Mouse (Mus musculus) left cerebral cortex, adult 11 months (tissue): ENCODE measurements around the gene Trim62.
"Not testable (repeated sequence)": the region's sequence is repeated elsewhere in the genome, so short reads cannot be mapped to it uniquely, and the experiment has no call there.

Experiments
- DNase-seq: peaks from one replicate; pipeline ENCODE4 v3.0.0; 2022; ENCODE audit warnings: low spot score

The Trim62 gene

DNA sequence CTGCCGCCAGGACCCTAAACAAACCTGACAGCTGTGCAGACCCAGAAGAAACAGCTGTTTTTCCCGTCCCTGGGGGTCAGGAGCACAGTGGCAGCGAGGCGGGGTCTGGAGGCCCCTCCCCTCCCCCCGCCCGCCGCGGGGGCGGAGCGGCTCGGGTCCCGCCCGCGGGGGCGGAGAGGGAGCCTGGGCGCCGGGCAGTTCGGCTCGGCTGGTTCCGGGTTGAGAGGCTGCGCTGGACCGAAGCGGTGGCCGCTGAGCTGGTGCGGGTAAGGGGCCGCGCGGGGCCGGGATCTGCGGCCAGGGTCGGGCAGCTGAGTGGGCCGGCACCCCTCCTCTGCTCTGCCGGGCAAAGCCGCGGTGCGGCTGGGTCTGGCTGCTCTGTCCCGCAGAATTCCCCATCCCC, at the start of gene Trim62:
TSS of gene Trim62 (plus strand) at position 202 of the 403 bp plus-strand sequence.
- no peak for DNase-seq

- no peak for DNase-seq
Measured at GRCm38 (mm10) chr4:128838202-128838601, 45.2 kb upstream of the Trim62 start.

DNA sequence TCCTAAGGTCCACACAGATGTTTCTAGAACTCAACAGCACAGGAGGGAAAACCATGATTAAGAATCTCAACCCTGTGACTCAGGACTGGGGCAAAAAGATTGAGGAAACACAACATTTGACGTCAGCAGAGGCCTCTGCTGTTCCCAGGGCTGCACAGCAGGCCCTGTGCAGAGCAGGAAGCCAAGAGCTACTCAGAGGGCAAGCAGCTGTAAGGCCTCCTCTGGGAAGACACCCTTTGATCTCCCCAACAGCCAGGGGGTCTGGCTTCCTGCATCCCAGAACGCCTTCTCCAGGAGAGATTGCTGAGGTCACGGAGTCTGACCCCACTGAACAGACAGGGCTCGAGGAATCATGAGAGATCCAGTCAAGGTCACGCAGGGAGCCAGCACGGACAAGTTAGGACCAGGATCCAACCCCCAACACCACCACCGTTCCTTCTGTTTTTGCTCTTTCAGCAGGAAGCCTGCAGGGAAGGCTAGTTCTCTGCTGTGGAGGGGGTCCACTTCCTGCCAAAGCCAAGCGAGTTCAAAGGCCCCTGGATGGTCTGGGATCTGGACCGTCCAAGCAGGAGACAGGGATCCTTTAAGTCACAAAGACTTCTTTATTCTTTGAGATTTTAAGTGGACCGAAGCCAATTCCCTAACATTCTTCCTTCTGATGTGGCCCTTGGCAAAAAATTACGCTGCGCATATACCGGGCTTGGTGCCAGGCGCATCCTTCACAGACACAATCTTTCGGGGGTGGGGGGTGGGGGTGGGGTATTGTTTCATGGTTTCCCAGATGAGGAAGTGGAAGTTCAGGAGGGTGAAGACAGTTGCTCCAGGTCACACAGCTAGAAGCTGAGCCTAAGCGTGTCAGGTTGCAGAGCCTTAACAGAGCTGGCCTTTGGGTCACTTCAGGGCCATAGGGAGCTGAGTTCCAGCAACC, 43.3 kb upstream of the Trim62 start:
- no peak for DNase-seq

GRCm38 (mm10) chr4:128841259-128841658, 42.1 kb upstream of the Trim62 start:
- DNase-seq: no peak

- no peak for DNase-seq
Measured at GRCm38 (mm10) chr4:128844566-128844965, 38.8 kb upstream of the Trim62 start.

DNA sequence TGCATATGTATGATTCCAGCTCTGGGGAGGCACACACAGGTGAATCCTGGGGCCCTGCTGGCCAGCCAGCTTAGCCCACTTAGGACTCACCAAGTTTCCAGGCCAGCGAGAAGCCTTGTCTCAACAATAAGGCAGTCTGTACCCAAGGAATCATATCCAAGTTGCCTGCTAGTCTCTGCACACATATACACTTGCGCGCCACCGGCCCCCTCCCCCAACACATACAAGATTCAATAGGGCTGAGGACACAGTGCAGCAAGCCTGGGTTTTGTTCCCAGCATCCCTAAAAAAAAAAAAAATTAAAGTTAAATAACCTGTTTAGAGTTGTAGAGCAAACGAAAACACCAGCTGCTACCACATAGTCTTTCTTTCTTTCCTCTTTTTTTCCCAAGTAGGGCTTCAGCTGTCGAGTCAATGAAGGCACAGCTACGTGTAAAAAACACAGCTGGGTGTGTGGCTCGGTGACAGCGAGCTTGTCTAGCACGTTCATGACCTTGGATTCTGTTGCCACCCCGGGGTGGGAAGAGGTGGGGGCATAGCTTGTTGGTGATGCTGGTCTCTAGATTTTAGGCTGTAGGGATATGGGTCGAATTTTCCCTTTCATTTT, 37.9 kb upstream of the Trim62 start:
- no peak for DNase-seq

- DNase-seq: no peak
Measured at GRCm38 (mm10) chr4:128848961-128849360, 34.4 kb upstream of the Trim62 start.

- DNase-seq: no peak
Measured at GRCm38 (mm10) chr4:128849686-128850085, 33.7 kb upstream of the Trim62 start.

GRCm38 (mm10) chr4:128852266-128852887, 31.0 kb upstream of the Trim62 start:
- no peak for DNase-seq

- DNase-seq: no peak
Measured at GRCm38 (mm10) chr4:128853117-128853516, 30.3 kb upstream of the Trim62 start.

GRCm38 (mm10) chr4:128855613-128856040, 27.8 kb upstream of the Trim62 start:
- DNase-seq: no peak

- no peak for DNase-seq
Measured at GRCm38 (mm10) chr4:128857212-128857611, 26.2 kb upstream of the Trim62 start.

DNA sequence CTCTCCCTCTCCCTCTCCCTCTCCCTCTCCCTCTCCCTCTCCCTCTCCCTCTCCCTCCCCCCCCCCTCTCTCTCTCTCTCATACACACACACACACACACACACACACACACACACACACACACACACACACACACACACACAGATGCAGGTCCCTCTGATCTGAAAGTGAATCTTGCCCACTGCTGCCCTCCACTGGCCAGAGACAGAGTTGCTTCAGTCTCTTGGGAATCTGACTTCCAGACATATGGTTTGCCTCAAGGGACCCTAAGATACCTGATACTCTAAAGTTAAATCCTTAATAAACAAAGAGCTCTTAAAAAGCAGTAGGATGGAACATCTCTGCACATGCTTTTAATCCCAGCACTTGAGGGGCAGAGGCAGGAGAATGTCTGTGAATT, 25.2 kb upstream of the Trim62 start:
- DNase-seq: not testable (repeated sequence)

DNA sequence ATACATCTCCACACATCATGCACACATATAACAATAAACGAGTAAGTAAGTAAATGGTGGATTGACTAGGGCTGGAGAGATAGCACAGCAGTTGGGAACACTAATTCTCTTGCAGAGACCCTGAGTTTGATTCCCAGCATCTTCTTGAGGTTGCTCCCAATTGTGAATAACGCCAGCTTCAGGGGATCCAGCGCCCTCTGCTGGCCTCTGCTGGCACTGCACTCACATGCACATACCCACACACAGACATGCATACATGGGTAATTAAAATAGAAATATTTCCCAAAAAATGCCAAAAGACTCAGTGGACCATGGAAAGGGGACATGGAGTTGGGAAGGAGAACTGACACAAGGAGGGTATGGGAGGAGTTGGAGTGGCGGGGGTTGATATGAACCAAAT, 24.5 kb upstream of the Trim62 start:
- no peak for DNase-seq

DNA sequence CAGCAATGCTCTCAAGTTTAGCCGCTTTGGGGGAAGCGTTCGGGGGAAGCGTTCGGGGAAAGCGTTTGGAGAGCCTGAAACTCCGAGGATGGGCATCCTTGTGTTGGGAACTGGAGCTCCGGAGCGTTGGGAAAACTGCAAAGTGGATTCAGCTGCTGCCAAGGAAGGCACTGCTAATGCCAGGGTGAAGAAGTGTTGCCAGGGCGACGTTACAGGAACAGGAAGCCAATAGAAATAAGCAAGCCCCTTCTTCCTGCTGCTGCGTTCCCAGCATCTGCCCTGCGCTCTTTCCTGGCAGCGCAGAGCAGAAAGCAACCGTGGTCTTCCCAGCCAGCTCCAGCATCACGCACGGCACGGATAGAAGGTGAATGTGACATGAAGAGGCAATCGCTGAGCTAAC, 10.4 kb upstream of the Trim62 start:
- DNase-seq: no peak

- no peak for DNase-seq
Measured at GRCm38 (mm10) chr4:128874062-128874461, 9.3 kb upstream of the Trim62 start.

- DNase-seq: no peak
Measured at GRCm38 (mm10) chr4:128875439-128875838, 7.9 kb upstream of the Trim62 start.

GRCm38 (mm10) chr4:128877520-128877919, 5.9 kb upstream of the Trim62 start:
- DNase-seq: no peak

DNA sequence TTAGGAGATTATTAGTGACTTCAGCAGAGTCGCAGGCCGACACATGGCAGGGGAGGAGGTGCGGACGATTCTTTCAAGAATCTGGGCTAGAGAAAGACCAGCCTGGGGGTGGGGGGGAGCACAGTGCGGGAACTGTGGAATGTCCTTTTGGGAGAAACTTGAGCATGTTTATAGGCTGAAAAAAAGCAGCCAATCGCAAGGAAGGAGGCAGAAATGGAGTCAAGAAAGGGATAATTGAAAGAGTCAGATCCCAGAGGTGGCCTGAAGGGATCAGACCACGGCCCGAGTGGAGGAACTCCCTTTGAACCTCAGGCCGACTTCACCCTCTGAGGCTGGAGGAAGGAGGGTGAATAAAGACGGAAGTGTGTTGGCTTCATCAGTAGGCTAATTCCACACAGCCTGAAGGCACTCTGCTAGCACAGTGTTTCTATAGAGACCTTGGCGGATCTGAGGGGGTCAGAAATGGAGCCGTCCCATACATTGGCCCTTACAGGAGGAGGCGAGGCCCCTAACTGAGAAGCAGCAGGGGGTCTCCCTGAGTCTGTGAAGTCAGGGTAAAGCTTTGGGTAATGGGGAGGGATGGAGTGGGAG, 4.4 kb upstream of the Trim62 start:
- DNase-seq: no peak

GRCm38 (mm10) chr4:128883801-128884710, 676 bp downstream of the Trim62 start:
- DNase-seq: no peak

DNA sequence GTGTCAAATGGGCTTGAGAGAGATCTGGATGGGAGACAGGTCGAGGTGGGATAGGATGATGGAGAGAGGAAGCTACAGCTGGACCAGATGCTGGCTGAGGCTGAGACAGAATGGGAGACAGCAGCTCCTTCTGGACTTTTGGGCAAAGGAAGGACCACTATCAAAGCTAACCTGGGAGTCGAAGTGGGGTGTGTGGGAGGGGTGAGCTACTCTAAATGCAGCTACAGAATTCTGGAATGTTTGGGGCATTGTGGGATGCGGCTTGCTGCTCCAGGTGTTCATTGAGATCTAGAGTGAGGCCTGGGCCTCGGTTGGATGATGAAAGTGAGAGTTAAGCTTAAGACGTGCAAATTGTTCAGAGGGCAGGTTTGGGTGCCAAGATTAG, 1.3 kb downstream of the Trim62 start:
- DNase-seq: no peak
